Mouse (Mus musculus) left cerebral cortex, adult 11 months (tissue): Measurements from ENCODE around the gene Chaf1b.

Experiments
- DNase-seq: peaks from one replicate; pipeline ENCODE4 v3.0.0; 2022; ENCODE audit warnings: low spot score

Gene Chaf1b

GRCm38 (mm10) chr16:93947396-93947795, 63.7 kb downstream of the Chaf1b start:
- no peak for DNase-seq
